Mouse (Mus musculus) regulatory T cell (primary cell): ENCODE measurements at regions not wholly inside any gene's neighbourhood (a gene's known extent, or its start where the extent isn't known, plus 50 kb on each side); places are given as distances from the start of the nearest gene placed in this dataset.

Experiments used
- in situ Hi-C: fragments of 300-600 bp; cut with MboI, MseI; formaldehyde crosslinking; loops from one replicate; pipeline ENCODE4 v1.15.1; 2025; ENCODE audit warnings: high pct_unique_total_duplicates

DNA sequence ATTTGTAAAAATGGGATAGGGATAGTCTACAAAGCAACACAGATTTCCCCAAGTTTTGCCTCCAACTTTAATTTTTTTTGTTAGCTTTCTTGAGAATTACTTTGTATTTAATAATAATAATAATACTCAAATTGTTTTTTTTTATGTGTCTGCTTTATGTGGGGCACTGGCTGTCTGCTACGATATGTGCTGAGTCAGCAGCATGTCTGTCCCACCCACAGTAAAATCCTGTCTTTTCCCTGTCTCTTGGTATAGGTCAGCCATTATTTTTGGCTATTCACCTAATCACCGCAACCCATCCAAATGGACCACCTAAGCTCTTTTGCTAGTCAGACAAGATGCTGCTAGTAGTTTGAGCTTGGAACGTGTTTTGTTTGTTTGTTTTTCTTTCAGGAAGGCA, 473.0 kb downstream of the Hs3st4 start:
- in situ Hi-C loops, result no loop called here

DNA sequence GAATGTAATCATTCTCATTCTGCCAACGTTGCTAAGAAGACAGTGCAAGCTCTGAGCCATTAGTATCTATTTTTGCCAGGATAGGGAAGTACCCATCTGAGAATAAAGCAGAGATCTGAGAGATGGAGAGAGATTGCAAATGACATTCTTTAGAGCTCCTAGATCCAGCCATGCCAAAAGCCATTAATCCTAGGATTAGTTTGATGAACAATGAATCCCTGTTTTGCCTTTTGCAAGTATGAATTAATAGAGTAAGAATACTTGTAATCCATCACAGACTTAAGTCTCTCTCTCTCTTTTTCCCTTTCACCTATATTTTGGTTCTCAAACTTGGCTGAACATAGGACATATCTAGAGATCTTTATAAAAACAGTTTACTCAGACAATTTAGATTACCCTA, 504.7 kb downstream of the Hs3st4 start:
- in situ Hi-C loops, result no loop called here

DNA sequence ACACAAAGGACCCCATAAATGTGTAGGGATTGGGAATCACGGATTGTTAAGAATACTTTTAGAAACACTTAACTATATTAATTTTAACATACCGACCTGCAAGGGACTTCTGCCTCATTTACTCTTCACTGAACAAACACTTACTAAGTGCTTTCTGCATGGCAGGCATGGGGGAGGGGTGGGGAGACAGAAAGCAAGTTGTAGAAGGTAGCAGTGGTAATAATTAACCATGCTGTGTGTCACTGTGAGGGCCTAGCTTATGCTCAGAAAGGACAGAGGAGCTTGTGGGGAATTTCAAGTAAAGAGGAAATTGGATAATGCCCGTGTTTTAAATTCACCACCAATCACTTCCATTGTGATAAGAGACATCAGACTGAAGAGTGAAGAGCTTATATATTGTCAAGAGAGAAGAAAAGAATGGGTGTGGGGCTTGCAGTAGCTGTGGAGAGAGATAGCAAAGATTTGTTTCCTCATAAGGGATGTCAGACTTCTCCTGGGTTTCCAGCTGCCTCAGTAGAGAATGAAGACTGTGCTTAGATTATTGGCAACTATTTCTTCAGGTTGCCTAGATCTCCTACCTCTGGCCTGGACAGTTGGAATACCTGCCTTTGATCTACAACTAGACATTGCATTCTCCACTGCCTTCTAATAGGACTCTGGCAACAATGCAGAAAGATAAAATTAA, 508.6 kb downstream of the Hs3st4 start:
- in situ Hi-C loops, result no loop called here

DNA sequence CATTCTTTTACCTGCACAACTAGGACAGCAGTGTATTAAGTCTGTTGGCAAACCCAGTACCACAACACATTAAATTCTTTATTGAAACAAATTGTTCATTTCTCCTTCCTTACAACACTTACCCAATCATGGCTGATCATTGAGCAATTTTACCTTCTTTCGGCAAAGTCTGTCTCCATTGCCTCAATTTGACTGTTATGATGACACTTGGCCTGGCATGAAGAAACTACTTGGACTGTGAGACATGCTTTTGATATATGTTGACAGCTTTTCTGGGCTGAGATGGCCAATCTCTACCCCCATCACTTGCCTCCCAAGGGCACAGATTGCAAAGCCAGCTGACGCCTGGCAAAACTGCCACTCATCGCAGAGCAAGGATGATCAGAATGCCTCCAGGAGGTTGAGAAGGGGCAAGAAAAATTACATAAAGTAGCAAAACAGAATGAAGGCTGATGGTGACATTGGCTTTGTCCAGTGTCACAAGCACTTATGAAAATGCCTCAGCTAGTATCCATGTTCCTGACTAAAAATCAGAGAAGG, 509.3 kb downstream of the Hs3st4 start:
- in situ Hi-C loops, result no loop called here

- in situ Hi-C loops, result no loop called here
Observed at GRCm38 (mm10) chr7:124500636-124501035, 518.0 kb downstream of the Hs3st4 start.

DNA sequence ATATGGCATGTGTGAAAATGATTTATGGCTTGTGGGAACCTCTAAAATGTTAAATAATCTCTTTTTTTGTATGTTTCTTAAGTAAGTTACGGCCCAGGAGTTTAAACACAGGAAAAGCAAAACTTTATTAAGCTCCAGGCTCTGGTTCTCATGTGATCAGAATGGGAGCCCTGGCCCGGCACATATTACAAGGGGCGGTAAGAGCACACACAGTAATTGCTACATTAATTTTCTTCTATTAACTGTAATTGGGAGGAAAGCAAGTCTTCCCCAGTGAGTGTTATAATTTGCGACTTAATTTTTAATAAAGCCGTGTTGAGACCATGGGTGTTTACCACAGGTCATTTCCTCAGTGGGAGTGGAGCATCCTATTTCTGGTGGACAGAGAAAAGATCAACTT, 520.1 kb downstream of the Hs3st4 start:
- in situ Hi-C loops, result no loop called here

- in situ Hi-C loops, result no loop called here
Observed at GRCm38 (mm10) chr7:124549038-124549437, 566.4 kb downstream of the Hs3st4 start.

DNA sequence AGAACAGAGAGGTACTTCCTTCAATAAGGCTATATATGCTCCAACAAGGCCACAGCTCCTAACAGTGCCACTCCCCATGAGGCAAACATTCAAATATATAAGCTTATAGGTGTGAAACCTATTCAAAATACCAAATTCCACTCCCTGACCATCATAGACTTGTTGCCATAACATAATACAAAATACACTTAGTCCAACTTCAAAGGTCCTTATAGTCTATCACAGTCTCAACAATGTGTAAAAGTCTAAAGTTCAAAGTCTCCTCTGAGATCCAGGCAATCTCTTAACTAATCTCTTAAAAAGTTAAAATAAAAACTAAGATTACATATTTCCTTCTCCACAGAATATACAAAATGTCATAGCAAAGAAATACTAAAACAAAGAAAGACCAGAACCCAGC, 574.5 kb downstream of the Hs3st4 start:
- in situ Hi-C loops, result no loop called here

DNA sequence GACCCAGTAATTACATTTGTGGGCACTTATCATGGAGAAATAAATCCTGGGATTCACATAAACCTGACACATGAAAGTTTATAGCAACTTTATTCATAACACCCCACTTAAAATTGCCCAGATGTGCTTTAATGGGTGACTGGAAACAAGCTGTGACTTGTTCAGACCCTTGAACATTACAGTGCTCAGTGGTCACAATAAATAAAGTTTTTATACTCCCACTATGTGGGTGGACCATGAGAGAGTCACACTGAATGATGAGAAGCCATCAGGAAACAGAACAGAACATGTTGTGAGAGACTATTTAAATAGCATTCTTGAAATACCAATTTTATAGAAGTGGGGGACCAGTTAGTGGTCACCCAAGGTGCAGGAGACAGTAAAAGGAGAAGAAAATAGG, 588.1 kb downstream of the Hs3st4 start:
- in situ Hi-C loops, result no loop called here

DNA sequence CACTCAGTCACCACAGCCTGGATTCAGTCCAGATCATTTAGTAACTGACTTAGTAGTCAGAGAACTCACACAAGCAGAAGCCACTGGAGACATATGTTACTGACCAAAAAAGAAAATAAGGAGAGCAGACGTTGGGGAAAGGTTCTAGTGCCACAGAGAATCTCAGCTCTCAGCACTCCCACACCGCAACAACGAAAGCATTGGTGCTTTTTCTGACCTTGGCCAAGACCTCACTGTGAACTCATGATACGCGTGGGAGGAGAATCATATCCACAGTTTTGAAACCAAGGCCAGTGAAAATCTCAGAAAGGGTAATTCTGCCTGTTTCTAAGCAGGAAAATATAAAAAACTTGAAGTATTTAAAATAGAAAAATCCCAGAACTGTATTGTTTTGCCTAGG, 591.0 kb downstream of the Hs3st4 start:
- in situ Hi-C loops, result no loop called here

GRCm38 (mm10) chr7:124581342-124581741, 598.7 kb downstream of the Hs3st4 start:
- in situ Hi-C loops, result no loop called here

DNA sequence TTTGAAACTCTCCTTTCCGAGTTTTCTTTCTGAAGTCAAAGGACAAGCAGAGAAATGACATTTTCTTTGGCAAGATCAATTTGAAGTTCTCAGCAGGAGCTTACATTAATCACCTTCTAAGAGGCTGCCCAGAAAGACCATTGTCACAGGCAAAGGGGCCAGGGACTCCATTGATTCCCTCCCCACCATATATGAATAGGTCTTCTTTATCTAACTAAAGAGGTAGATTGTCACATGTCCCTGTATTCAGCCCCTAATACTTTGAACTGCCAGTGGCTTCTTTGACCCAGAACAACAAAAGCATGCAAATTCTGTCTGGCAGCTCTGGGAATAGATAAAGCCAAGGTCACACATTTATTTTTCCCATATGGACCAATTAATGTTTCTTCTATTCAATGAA, 602.6 kb downstream of the Hs3st4 start:
- in situ Hi-C loops, result no loop called here

DNA sequence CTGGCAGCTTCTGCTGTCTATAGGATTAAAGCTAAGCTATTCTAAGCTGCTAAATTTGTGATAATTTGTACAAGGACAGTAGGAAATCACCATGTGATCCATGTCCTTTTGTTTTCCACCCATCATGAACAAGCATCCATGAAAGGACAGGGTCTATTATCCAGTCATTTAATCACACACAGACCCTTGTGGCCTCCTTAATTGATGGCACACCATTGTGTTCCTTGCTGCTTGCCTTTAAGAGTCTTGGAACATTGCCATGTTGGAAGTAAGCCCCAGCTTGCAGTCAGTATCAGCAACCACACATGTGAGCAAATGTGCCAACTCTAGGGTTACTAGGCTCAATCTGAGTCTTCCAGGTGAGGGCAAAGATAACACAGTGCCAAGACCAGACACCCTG, 608.7 kb downstream of the Hs3st4 start:
- in situ Hi-C loops, result no loop called here

DNA sequence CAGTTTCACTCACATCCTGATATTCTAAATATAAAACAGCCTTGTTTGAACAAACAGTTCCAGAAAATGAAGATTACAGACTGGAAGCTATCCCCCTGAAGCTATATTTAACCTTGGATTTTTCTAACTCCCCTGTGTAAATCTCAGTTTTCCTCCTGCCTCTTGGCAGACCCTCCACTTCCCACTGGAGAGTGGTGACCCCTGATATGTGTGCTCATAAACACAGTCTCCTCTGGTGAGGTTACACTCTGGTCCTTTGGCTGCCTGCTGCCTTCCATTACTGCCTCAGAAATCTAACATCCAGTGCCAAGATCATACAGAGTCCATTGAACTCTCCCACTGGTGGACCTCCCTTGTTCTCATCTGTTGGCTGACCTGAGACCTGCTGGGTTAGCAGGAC, 610.8 kb downstream of the Hs3st4 start:
- in situ Hi-C loops, result no loop called here

DNA sequence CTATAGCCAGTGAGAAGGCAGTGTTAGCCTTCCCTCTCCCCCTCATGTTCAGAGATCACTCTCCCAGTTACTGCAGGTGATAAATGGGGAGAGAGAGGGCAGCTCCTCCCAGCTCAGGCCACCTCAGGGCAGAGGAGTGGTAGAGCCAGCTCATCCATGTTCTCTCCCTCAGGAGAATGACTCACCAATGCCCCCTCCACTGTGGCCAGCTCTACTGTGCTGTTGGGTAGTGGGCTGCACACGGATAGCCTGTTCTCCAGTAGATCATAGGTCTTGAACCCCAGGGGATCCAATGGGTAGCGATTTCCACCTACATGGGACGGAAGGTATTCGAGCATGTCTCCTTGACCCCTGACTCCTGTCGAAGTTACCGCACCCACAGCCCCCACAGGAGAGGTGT, 618.1 kb downstream of the Hs3st4 start:
- in situ Hi-C loops, result no loop called here

DNA sequence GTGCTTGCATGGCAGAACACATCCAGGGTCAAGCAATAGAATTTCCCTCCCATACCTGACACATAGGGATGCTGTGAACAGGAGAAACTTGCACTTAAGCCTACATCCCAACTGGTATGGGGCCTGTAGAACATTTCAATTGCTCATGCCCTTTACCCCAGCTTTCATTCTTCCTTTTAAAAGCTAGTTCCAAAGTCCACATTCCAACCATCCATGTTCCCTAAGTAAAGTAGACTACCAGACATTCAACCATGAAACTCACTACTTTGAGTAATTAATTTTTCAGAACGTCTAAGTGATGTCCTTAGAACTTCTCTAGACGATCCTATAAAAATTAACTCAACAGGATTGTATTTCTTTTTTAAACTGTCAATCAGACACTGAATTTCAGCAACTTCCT, 621.9 kb downstream of the Hs3st4 start:
- in situ Hi-C loops, result no loop called here

DNA sequence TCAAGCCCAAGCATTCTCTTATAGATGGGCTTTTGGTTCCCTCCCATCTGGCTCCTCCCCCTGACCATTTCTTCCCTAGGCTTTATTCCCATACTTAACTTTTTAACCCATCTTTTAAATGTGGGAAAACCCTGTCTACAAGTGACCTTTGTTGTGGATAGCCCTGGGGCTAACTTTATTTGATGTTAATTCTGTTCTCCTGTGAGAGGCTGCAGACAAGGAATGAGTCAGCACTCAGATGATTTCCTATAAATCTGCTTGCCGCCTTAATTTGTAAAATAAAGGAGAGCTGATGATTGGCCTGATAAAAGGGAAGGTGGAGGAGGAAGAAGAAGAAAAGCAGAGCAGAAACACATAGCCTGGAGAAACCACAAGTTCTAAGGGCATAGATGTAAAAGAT, 623.3 kb downstream of the Hs3st4 start:
- in situ Hi-C loops, result no loop called here

DNA sequence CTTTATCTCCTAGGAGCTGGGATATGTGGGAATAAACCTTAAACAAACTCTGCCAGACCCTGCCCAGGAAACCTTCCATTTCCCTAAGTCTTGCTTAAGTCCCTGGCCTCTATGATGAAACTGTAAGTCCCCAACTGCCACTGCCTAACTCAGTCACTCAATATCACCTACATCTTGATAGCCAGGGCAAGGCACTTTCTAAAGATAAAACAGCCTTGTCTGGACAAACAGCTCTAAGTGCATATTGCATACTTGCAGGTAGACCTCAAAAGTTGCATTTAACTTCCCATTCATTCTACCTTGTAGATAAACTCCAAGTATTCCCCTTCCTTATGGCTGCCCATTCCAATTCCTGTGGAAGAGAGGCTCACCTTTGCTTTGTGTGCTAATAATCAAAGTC, 624.4 kb downstream of the Hs3st4 start:
- in situ Hi-C loops, result no loop called here

- in situ Hi-C loops, result no loop called here
Observed at GRCm38 (mm10) chr7:124610437-124610836, 627.8 kb downstream of the Hs3st4 start.

- in situ Hi-C loops, result no loop called here
Observed at GRCm38 (mm10) chr7:124647131-124647530, 664.5 kb downstream of the Hs3st4 start.

- in situ Hi-C loops, result no loop called here
Observed at GRCm38 (mm10) chr7:124667180-124667968, 684.7 kb downstream of the Hs3st4 start.

- in situ Hi-C loops, result no loop called here
Observed at GRCm38 (mm10) chr7:124668058-124668457, 685.4 kb downstream of the Hs3st4 start.

GRCm38 (mm10) chr7:124670477-124670876, 687.8 kb downstream of the Hs3st4 start:
- in situ Hi-C loops, result no loop called here
